Mouse (Mus musculus): ENCODE data around the gene 4933407L21Rik. TPM values are rescaled to one million over a fixed set of nuclear protein-coding genes. Genes with fewer than 3 reads are reported as not detected.

The 4933407L21Rik gene
- total and polyA plus RNA-seq, 3 experiments: not detected

DNA sequence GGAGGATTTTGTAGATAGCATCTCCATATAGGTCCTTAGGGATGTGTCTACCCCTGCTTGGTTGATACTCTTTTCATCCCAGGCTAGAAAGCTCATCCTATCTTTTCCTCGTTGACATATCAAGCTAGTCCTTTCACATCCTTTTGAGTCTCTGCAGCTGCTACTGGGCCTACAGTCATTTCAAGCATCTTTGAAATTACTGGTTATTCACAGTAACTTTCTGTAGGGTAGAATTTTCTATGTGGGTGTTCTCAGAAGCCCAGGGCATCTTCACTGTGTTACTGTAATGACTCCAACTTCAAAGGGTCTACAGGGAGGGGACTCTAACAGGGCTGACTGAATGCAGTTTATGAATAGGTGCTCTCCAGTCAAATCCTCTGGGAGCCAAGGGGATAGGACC lies 9.0 kb downstream of the 4933407L21Rik start:
- Histone ChIP-seq H3K4me3 (no peak overlapping the region), H3K27ac (no peak overlapping the region), H3K4me1 (ENCODE audit: control insufficient read depth, insufficient read depth, low read length) (peaks cover 5% of the 10 kb centered on the region), H3K36me3 (ENCODE audit: control insufficient read depth, insufficient read depth, low read length) (no peaks in the 10 kb centered on the region), H3K79me2 (replicated peaks; ENCODE audit: control insufficient read depth, insufficient read depth, low read length) (no peaks in the 10 kb centered on the region), H3K9ac (ENCODE audit: low read depth, low read length) (no peak overlapping the region), H3K27me3 (ENCODE audit: control insufficient read depth, insufficient read depth, low read length) (no peaks in the 10 kb centered on the region)
- WGBS: 64% methylated on average over 1 of the region's 1 CpGs
- DNase-seq: no peak
- no peak for TF ChIP-seq POLR2A (IDR thresholded peaks at IDR 0.05; ENCODE audit: insufficient read depth, low read depth, low read length)
- no peak for TF ChIP-seq EP300 (IDR thresholded peaks at IDR 0.05; ENCODE audit: insufficient read depth, low read depth, low read length)
- no peak for TF ChIP-seq CTCF (IDR thresholded peaks at IDR 0.05)
- intact Hi-C loops (cut with DNase I): no loop called here

DNA sequence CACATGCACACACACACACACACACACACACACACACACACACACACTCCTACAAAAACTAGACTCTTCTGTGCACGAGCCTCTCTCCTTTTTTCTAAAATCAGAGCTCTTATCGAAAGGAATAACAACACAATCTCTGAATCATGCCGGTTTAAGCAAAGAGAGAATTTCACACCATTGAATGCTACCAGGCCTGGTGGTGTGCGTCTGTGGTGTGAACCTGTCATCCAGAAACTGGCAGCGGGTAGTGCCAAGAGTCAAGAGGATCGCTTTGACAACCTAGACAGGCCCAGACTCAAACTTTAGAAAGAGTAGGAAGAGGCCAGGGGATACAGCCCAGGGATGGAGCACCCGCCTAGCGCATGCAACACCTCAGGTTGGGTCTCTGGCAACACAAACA lies 14.0 kb downstream of the 4933407L21Rik start:
- TF ChIP-seq CTCF (IDR thresholded peaks at IDR 0.05) (no peak), EP300 (IDR thresholded peaks at IDR 0.05; ENCODE audit: insufficient read depth, low read depth, low read length) (no peak), POLR2A (IDR thresholded peaks at IDR 0.05; ENCODE audit: insufficient read depth, low read depth, low read length) (no peak)
- Histone ChIP-seq H3K36me3 (ENCODE audit: control insufficient read depth, insufficient read depth, low read length) (no peaks in the 10 kb centered on the region), H3K9ac (ENCODE audit: low read depth, low read length) (no peak overlapping the region), H3K27me3 (ENCODE audit: control insufficient read depth, insufficient read depth, low read length) (no peaks in the 10 kb centered on the region), H3K4me1 (ENCODE audit: control insufficient read depth, insufficient read depth, low read length) (no peaks in the 10 kb centered on the region), H3K4me3 (no peak overlapping the region), H3K79me2 (replicated peaks; ENCODE audit: control insufficient read depth, insufficient read depth, low read length) (no peaks in the 10 kb centered on the region), H3K27ac (no peak overlapping the region)
- no peak for DNase-seq
- 66% methylated on average over 8 of the region's 8 CpGs for WGBS
- intact Hi-C loops (cut with DNase I): no loop called here

DNA sequence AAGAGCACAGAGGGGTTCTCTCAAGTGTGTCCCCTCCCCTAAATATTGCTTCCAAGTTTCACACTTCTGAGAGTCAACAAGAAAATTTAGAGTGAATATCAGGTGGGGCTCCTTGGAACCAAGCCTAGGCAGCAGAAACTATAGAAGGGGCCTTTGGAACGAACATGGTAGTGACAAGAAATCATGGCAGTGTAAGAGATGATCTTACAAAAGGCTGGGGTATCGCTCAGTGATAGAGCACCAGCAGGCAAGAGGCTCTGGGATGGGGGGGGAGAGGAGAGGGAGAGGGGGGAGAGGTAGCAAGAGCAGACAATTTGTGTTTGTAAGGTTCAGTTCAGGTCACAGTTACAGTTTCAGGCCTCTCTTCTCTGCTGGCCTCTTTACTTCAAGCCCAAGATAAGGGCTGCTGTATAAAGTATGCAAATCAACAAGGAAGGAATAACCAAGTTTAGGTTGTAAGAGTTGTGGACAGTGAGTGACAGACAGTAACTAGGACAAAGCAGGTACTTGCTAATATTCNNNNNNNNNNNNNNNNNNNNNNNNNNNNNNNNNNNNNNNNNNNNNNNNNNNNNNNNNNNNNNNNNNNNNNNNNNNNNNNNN lies 20.9 kb downstream of the 4933407L21Rik start:
- no peak overlapping the region for H3K27ac ChIP-seq
- H3K79me2 ChIP-seq (replicated peaks; ENCODE audit: control insufficient read depth, insufficient read depth, low read length): no peaks in the 10 kb centered on the region
- H3K4me1 ChIP-seq (ENCODE audit: control insufficient read depth, insufficient read depth, low read length): peaks cover 2% of the 10 kb centered on the region; the same call in 1 of the 2 replicates
- no peak overlapping the region for H3K4me3 ChIP-seq
- 68% methylated on average over 2 of the region's 2 CpGs for WGBS
- TF ChIP-seq EP300 (IDR thresholded peaks at IDR 0.05; ENCODE audit: insufficient read depth, low read depth, low read length) (no peak), CTCF (IDR thresholded peaks at IDR 0.05) (no peak)
- intact Hi-C loops (cut with DNase I): no loop called here
- no peak for DNase-seq
- no peaks in the 10 kb centered on the region for H3K36me3 ChIP-seq (ENCODE audit: control insufficient read depth, insufficient read depth, low read length)
- no peaks in the 10 kb centered on the region for H3K27me3 ChIP-seq (ENCODE audit: control insufficient read depth, insufficient read depth, low read length)
- no peak overlapping the region for H3K9ac ChIP-seq (ENCODE audit: low read depth, low read length)

DNA sequence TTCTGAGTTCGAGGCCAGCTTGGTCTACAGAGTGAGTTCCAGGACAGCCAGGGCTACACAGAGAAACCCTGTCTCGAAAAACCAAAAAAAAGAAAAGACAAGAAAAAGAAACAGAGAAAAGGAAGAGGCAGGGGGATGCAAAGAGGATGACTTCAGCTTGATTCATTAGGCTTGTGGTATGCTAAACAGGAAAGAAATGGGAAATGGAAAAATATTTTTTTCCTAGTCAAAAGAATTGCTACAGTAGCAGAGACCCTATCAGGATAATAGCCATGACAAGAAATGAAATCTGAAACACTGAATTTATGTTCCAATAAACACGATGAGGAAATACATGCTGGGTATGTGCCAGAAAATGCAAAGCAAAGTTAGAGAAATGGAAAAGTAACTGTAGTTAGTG lies 26.9 kb downstream of the 4933407L21Rik start:
- H3K27me3 ChIP-seq (ENCODE audit: control insufficient read depth, insufficient read depth, low read length): no peaks in the 10 kb centered on the region
- no peak overlapping the region for H3K9ac ChIP-seq (ENCODE audit: low read depth, low read length)
- H3K4me3 ChIP-seq: no peak overlapping the region
- intact Hi-C loops (cut with DNase I): no loop called here
- H3K27ac ChIP-seq: no peak overlapping the region
- TF ChIP-seq EP300 (IDR thresholded peaks at IDR 0.05; ENCODE audit: insufficient read depth, low read depth, low read length) (no peak), POLR2A (IDR thresholded peaks at IDR 0.05; ENCODE audit: insufficient read depth, low read depth, low read length) (no peak), CTCF (IDR thresholded peaks at IDR 0.05) (no peak)
- DNase-seq: no peak
- no peaks in the 10 kb centered on the region for H3K36me3 ChIP-seq (ENCODE audit: control insufficient read depth, insufficient read depth, low read length)
- 74% methylated on average over 3 of the region's 3 CpGs for WGBS
- peaks cover 3% of the 10 kb centered on the region; the same call in 1 of the 2 replicates for H3K4me1 ChIP-seq (ENCODE audit: control insufficient read depth, insufficient read depth, low read length)
- H3K79me2 ChIP-seq (replicated peaks; ENCODE audit: control insufficient read depth, insufficient read depth, low read length): no peaks in the 10 kb centered on the region

DNA sequence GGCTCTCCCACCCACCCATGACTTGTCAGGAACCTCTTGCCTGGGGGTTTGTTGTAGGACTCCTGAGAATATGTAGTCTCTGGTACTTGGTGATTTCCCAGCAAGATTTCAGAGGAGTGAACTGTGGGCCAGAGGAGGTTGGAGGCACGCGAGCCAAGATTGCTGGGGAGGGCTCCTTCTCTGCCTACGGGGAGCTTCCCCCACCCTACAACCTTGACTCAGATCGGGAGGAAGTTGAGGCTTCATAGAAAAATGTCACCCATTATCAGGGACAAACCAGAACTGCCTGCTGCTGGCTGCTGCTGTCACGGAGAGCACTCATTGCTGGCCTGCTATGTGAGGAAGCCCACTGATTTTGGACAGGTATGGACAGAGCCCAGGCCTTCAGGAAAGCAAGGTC lies 29.0 kb downstream of the 4933407L21Rik start:
- Histone ChIP-seq H3K9ac (ENCODE audit: low read depth, low read length) (no peak overlapping the region), H3K4me3 (no peak overlapping the region), H3K36me3 (ENCODE audit: control insufficient read depth, insufficient read depth, low read length) (no peaks in the 10 kb centered on the region), H3K79me2 (replicated peaks; ENCODE audit: control insufficient read depth, insufficient read depth, low read length) (no peaks in the 10 kb centered on the region), H3K27me3 (ENCODE audit: control insufficient read depth, insufficient read depth, low read length) (no peaks in the 10 kb centered on the region), H3K4me1 (ENCODE audit: control insufficient read depth, insufficient read depth, low read length) (peaks cover 3% of the 10 kb centered on the region; the same call in 1 of the 2 replicates), H3K27ac (no peak overlapping the region)
- no peak for TF ChIP-seq EP300 (IDR thresholded peaks at IDR 0.05; ENCODE audit: insufficient read depth, low read depth, low read length)
- no peak for TF ChIP-seq POLR2A (IDR thresholded peaks at IDR 0.05; ENCODE audit: insufficient read depth, low read depth, low read length)
- WGBS: 44% methylated on average over 5 of the region's 5 CpGs
- DNase-seq: no peak
- intact Hi-C loops (cut with DNase I): no loop called here

DNA sequence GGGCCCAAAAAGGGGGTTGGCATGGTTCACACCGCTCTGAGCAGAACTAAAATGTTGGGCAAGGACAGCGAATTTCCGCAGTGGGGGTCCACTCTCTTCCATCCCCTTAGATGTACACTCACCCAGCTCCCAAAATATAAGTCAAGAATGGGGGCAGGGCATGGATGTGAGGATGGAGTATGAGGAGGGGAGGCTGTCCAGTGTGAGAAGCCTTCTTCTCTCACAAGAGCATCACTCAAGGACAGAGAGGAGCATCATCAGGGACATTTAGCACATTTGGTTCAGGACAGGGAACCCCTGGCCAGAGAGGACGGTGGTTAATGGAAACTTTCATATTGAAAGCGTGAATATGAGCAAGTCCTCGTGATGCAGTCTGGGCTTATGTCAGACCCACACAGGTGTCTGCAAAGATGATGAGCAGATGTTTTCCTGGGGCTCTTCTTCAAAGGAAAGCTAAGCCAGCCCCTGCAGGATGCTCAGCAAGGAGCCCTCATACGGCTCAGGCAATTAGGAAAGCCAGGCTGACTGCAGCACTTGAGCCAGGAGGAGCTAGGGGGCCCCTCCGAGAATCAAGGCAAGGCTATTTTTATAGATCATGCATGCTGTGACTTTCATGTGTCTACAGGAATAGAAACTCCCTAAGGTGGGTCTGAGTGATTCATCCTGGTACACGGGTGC lies 29.8 kb downstream of the 4933407L21Rik start:
- no peak for DNase-seq
- H3K27ac ChIP-seq: no peak overlapping the region

More for the DNA sequence above, 29.8 kb downstream of the 4933407L21Rik start:
- 53% methylated on average over 9 of the region's 9 CpGs for WGBS
- Histone ChIP-seq H3K27me3 (ENCODE audit: control insufficient read depth, insufficient read depth, low read length) (no peaks in the 10 kb centered on the region), H3K36me3 (ENCODE audit: control insufficient read depth, insufficient read depth, low read length) (no peaks in the 10 kb centered on the region), H3K4me1 (ENCODE audit: control insufficient read depth, insufficient read depth, low read length) (peaks cover 3% of the 10 kb centered on the region; the same call in 1 of the 2 replicates), H3K79me2 (replicated peaks; ENCODE audit: control insufficient read depth, insufficient read depth, low read length) (no peaks in the 10 kb centered on the region), H3K4me3 (no peak overlapping the region), H3K9ac (ENCODE audit: low read depth, low read length) (no peak overlapping the region)
- intact Hi-C loops (cut with DNase I): no loop called here
- TF ChIP-seq EP300 (IDR thresholded peaks at IDR 0.05; ENCODE audit: insufficient read depth, low read depth, low read length): no peak
- TF ChIP-seq POLR2A (IDR thresholded peaks at IDR 0.05; ENCODE audit: insufficient read depth, low read depth, low read length): no peak
- TF ChIP-seq CTCF (IDR thresholded peaks at IDR 0.05): no peak

Measured in heart, adult 2 months (tissue).